Mouse (Mus musculus): Measurements from ENCODE around the gene Nr1d1. TPM values are rescaled to one million over a fixed set of nuclear protein-coding genes. Genes with fewer than 3 reads are reported as not detected.

The Nr1d1 gene
- total and polyA plus RNA-seq, 3 experiments: 2.0 to 5.6 TPM; not detected in 1

DNA sequence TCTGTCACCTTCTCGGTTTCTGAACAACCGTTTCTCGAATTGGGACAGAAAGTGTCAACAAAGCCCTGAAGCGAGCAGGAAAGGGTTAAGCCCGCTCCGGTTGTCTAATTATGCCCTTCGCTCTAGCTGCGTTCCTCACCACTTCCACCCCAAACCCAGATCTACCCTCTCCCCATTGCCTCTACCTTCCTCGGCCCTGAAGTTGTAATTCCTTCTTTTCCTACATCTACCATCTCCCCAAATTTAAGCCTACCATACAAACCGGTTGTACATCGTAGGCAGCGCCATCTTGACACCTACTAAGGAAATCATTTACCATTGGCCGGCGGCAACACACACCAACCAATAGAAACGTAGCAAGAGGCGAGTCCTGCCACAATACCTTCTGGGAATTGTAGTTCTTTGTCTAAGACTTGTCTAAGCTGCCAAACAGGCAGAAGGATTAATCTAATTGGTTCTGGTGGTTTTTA lies 46.0 kb downstream of the Nr1d1 start, which contains the start of gene Med24 (continued):
- TF ChIP-seq MYB (IDR thresholded peaks at IDR 0.05; ENCODE audit: low read depth, low read length) (no peak; the same call in 1 of the 2 replicates), USF1 (IDR thresholded peaks at IDR 0.05; ENCODE audit: low read depth, low read length) (peak; percentile 29; the same call in 1 of the 2 replicates), ZC3H11A (IDR thresholded peaks at IDR 0.05; ENCODE audit: low read depth, low read length) (no peak), MEF2A (IDR thresholded peaks at IDR 0.05; ENCODE audit: extremely low read depth, insufficient replicate concordance, low read depth, low read length, poor library complexity, severe bottlenecking) (no peak), TAL1 (IDR thresholded peaks at IDR 0.05; ENCODE audit: low read length) (no peak), CHD1 (IDR thresholded peaks at IDR 0.05; ENCODE audit: low read depth, low read length) (0 out of 2 replicates have a peak, but pooled peaks have one; percentile 46), ZNF384 (IDR thresholded peaks at IDR 0.05; ENCODE audit: low read depth, low read length) (0 out of 2 replicates have a peak, but pooled peaks have one; percentile 38), BHLHE40 (IDR thresholded peaks at IDR 0.05; ENCODE audit: borderline replicate concordance, low read depth, low read length) (no peak), MXI1 (IDR thresholded peaks at IDR 0.05; ENCODE audit: low read depth, low read length) (peak; percentile 86), CTCF (IDR thresholded peaks at IDR 0.05 in 2 of 3, conservative IDR thresholded peaks at IDR 0.05 in 1 of 3; ENCODE audit: control insufficient read depth in 1 of 3, insufficient read depth in 1 of 3, low read depth in 2 of 3, low read length in 3 of 3, poor library complexity in 1 of 3, severe bottlenecking in 1 of 3) (no peak)

DNA sequence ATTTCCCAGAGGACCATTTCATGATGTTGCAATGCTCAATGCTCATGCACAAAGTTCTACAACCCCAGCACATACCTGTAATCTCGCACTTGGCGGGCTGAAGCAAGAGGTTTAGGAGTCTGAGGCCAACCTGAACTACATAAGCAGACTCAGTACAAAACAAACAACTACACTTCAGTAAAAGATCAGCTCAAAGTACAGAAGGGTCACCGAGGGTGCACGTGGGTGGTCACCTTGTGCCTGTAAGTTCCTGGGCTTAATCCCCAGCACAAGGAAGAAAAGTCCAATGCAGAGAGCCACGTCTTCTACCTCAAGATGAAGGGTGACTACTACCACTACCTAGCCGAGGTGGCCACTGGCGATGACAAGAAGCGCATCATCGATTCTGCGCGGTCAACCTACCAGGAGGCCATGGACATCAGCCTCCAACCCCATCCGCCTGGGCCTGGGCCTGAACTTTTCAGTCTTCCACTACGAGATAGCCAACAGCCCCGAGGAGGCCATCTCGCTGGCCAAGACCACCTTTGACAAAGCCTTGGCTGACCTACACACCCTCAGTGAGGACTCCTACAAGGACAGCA lies 49.1 kb downstream of the Nr1d1 start:
- H3K4me3 ChIP-seq (ENCODE audit: control insufficient read depth in 1 of 2, insufficient read depth in 1 of 2, low read depth in 2 of 2, low read length in 2 of 2): no peak overlapping the region
- no peak overlapping the region for H3K27ac ChIP-seq (ENCODE audit: control insufficient read depth, low read depth, low read length)
- no peaks in the 10 kb centered on the region for H3K9me3 ChIP-seq (replicated peaks; ENCODE audit: insufficient read depth, low read length)
- TF ChIP-seq POLR2AphosphoS2 (IDR thresholded peaks at IDR 0.05; ENCODE audit: low read length) (no peak), JUND (IDR thresholded peaks at IDR 0.05; ENCODE audit: low read depth, low read length) (no peak), TAL1 (IDR thresholded peaks at IDR 0.05; ENCODE audit: low read length) (no peak), MYC (IDR thresholded peaks at IDR 0.05; ENCODE audit: low read depth, low read length) (no peak), CHD2 (IDR thresholded peaks at IDR 0.05; ENCODE audit: low read length) (no peak), NELFE (IDR thresholded peaks at IDR 0.05; ENCODE audit: low read depth, low read length) (no peak), EP300 (IDR thresholded peaks at IDR 0.05; ENCODE audit: low read depth in 1 of 2, low read length in 2 of 2) (no peak), USF2 (IDR thresholded peaks at IDR 0.05; ENCODE audit: borderline replicate concordance in 1 of 2, insufficient read depth in 1 of 2, low read depth in 1 of 2, low read length in 2 of 2) (no peak), UBTF (IDR thresholded peaks at IDR 0.05; ENCODE audit: borderline replicate concordance, insufficient read depth, low read depth, low read length) (no peak), MAZ (IDR thresholded peaks at IDR 0.05; ENCODE audit: low read depth, low read length) (no peak), KAT2A (conservative IDR thresholded peaks at IDR 0.05; ENCODE audit: low read depth, low read length) (no peak), MAX (IDR thresholded peaks at IDR 0.05; ENCODE audit: low read length) (no peak), MYB (IDR thresholded peaks at IDR 0.05; ENCODE audit: low read depth, low read length) (no peak), ETS1 (IDR thresholded peaks at IDR 0.05; ENCODE audit: low read depth, low read length) (no peak), ZNF384 (IDR thresholded peaks at IDR 0.05; ENCODE audit: low read depth, low read length) (no peak)
- H3K9ac ChIP-seq (ENCODE audit: control insufficient read depth, low read depth, low read length, poor library complexity, severe bottlenecking): no peak overlapping the region
- H3K27me3 ChIP-seq (ENCODE audit: control insufficient read depth in 1 of 2, insufficient read depth in 2 of 2, low read length in 2 of 2): no peaks in the 10 kb centered on the region
- peaks cover 0 to 9% of the 10 kb centered on the region in 2 experiments; a peak in 2 of 4 replicates for H3K36me3 ChIP-seq (ENCODE audit: control insufficient read depth in 1 of 2, insufficient read depth in 2 of 2, low read length in 2 of 2)
- no peak for DNase-seq (ENCODE audit: low read depth, low spot score)
- H3K4me1 ChIP-seq (ENCODE audit: control insufficient read depth in 1 of 2, insufficient read depth in 2 of 2, low read length in 2 of 2): peaks cover 3 to 9% of the 10 kb centered on the region in 2 experiments; a peak in 2 of 4 replicates
- peaks cover 1% of the 10 kb centered on the region; the same call in 1 of the 2 replicates for H3K79me2 ChIP-seq (ENCODE audit: control insufficient read depth, insufficient read depth, low read length, poor library complexity)

All from MEL (cell line).